ENCODE assay signal across 15 mouse cellular contexts in the genomic region with DNA sequence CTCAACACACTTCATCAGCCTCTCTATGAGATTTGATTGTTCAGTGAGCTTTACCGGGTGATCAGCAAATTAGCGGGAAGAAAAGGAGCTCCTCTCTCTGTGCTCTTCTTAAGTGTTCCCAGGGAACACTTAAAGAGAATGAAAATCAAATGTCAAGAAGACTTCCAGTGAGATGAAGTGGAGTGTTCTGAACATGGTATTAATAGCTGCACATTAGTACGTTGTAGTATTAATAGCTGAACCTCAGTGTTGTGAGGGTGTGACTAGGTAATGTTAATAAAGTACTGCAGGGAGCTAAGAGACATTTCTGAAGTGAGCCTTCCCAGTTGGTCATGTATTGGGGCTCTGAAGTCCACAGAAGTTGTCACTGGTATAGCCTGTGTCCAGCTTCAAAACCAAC.
"Had no signal": no experiment of that assay in that cellular context is flagged by ENCODE, and none has a peak within 500 bp of the region (broad histone marks: within the 10 kb centered on the region; RNA-seq: fewer than 3 reads in every experiment).

No protein-coding gene starts in this region.

- H3K4me3 ChIP-seq: midbrain, embryonic 10.5 days; midbrain, embryonic 12.5 days; neural tube, embryonic 12.5 days; stomach, embryonic 15.5 days had no signal

- H3K9me3 ChIP-seq: midbrain, embryonic 10.5 days; midbrain, embryonic 12.5 days; neural tube, embryonic 12.5 days; stomach, embryonic 15.5 days had no signal

- DNase-seq: lung, adult 18-20 months; lung, embryonic 14.5 days; lung, postnatal 10 days; lung, postnatal 4 days; midbrain, embryonic 14.5 days; right cerebral cortex, postnatal 14 days; thymus, adult 2 months; thymus, postnatal 25 days; thymus, postnatal 4 days had no signal

- H3K36me3 ChIP-seq: midbrain, embryonic 10.5 days; midbrain, embryonic 12.5 days; neural tube, embryonic 12.5 days; stomach, embryonic 15.5 days had no signal

- H3K4me1 ChIP-seq: midbrain, embryonic 10.5 days; midbrain, embryonic 12.5 days; neural tube, embryonic 12.5 days; stomach, embryonic 15.5 days had no signal

- H3K4me2 ChIP-seq: lung, embryonic 14.5 days; midbrain, embryonic 12.5 days; neural tube, embryonic 12.5 days; stomach, embryonic 15.5 days had no signal

- ATAC-seq: midbrain, embryonic 16.5 days had no signal

- H3K27ac ChIP-seq: midbrain, embryonic 10.5 days; midbrain, embryonic 12.5 days; neural tube, embryonic 12.5 days; stomach, embryonic 15.5 days; stomach, postnatal 0 days had no signal

- H3K9ac ChIP-seq: lung, embryonic 14.5 days; midbrain, embryonic 12.5 days; neural tube, embryonic 12.5 days; stomach, embryonic 15.5 days had no signal

- H3K27me3 ChIP-seq: midbrain, embryonic 12.5 days; neural tube, embryonic 12.5 days; stomach, embryonic 15.5 days had no signal
